Mouse (Mus musculus) heart, embryonic 15.5 days (tissue): ENCODE data around the gene Capn3. TPM values are rescaled to one million over a fixed set of nuclear protein-coding genes. Genes with fewer than 3 reads are reported as not detected.

Source experiments
- ATAC-seq: fragments of 200-750 bp; cut with Nextera tagmentation; replicated peaks from 2 replicates; pipeline ENCODE4 v1.8.0; 2017; ENCODE audit warnings: low read depth, moderate TSS enrichment; ENCODE audit not compliant: insufficient number of reproducible peaks, insufficient read depth, low FRiP score
- H3K27ac ChIP-seq: fragments of 300-500 bp; sonication (generic); 2 replicates; pipeline ENCODE4 v1.5.1; 2015; ENCODE audit warnings: mild to moderate bottlenecking, inconsistent platforms
- H3K27me3 ChIP-seq: fragments of 300-500 bp; sonication (generic); 2 replicates; pipeline ENCODE4 v1.6.1; 2015; ENCODE audit warnings: inconsistent platforms
- H3K36me3 ChIP-seq: fragments of 300-500 bp; sonication (generic); 2 replicates; pipeline ENCODE4 v1.6.1; 2015; ENCODE audit warnings: mild to moderate bottlenecking, inconsistent platforms
- H3K4me1 ChIP-seq: fragments of 300-500 bp; sonication (generic); replicated peaks from 2 replicates; pipeline ENCODE4 v1.6.1; 2015; ENCODE audit warnings: inconsistent platforms
- H3K4me2 ChIP-seq: fragments of 300-500 bp; sonication (generic); 2 replicates; pipeline ENCODE4 v1.6.1; 2015; ENCODE audit warnings: inconsistent platforms, mild to moderate bottlenecking, moderate library complexity
- H3K4me3 ChIP-seq: fragments of 300-500 bp; sonication (generic); 2 replicates; pipeline ENCODE4 v1.5.1; 2015; ENCODE audit warnings: mild to moderate bottlenecking, inconsistent platforms
- H3K9ac ChIP-seq: fragments of 300-500 bp; sonication (generic); 2 replicates; pipeline ENCODE4 v1.6.1; 2015; ENCODE audit warnings: mild to moderate bottlenecking, inconsistent platforms
- H3K9me3 ChIP-seq: fragments of 300-500 bp; sonication (generic); replicated peaks from 2 replicates; pipeline ENCODE4 v1.6.1; 2016; ENCODE audit warnings: inconsistent platforms
- WGBS: fragments of 180-500 bp; shearing (Covaris S2); methylation state at CpG from one replicate; pipeline ENCODE4 v1.1.7; 2015; ENCODE audit warnings: mixed read lengths; 5-methylcytosine and 5-hydroxymethylcytosine counted together
- polyA plus RNA-seq: library from polyadenylated mRNA; unstranded; fragments of >200 nt; fragmentation: Nextera tagmentation; extraction: Ambion mirVana; gene quantifications from 2 replicates; pipeline ENCODE4 v1.2.1, GENCODE M21; 2015

The Capn3 gene
- 3.0 and 3.7 TPM in 2 replicates for polyA plus RNA-seq

DNA sequence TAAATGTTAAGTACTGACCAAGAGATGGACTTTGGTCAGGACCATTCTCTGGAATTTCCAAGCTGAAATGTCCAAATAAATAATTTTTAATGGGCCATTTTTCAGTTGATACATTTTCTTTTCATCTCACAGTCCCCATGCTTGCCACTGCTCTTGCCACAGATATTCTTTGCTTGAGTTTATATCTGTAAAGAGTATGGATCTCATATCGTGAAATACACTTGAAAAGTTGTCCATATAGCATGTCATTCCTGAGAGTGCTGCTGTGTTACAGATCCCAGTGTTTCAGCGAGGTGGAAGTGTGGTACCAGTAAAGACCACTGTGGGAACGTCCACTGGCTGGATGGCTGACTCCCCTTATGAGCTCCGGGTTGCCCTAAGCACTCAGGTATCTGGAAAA, at the start of gene Capn3:
Gene Capn3, plus strand, starts transcription at position 301 of the 400 bp plus-strand sequence.
- no peak within 1 kb of the TSS for H3K4me3 ChIP-seq
- H3K9ac ChIP-seq: no peak within 1 kb of the TSS
- no peak within 1 kb of the TSS for H3K4me2 ChIP-seq
- H3K36me3 ChIP-seq: no peaks in the 10 kb centered on the region
- ATAC-seq: no peak
- no peak within 1 kb of the TSS for H3K27ac ChIP-seq
- no peaks in the 10 kb centered on the region for H3K27me3 ChIP-seq
- H3K9me3 ChIP-seq: no peaks in the 10 kb centered on the region
- no peaks in the 10 kb centered on the region for H3K4me1 ChIP-seq
- WGBS: 71% methylated on average over 4 of the region's 4 CpGs

DNA sequence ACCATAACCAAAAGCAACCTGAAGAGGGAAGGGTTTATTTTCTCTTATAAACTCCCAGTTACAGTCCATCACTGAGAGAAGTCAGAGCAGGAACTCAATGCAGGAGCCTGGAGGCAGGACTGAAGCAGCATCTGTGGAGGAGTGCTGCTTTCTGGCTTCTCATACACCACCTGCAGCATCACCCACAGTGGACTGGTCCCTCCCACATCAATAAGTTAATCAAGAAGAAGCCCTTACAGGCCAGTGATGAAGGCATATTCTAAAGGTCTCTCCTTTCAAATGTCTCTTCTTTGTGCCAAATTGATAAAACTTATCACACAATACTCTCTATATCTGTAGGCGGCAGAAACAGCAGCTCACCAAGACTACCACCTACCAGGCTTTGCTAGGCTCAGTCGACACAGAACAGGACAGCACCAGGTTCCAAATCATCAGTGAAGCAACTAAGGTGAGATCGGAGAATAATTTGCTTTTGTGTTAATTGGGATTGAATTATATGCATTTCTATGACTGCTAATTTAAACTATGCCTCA, 44.7 kb upstream of the Capn3 start:
- no peak overlapping the region for H3K9ac ChIP-seq

DNA sequence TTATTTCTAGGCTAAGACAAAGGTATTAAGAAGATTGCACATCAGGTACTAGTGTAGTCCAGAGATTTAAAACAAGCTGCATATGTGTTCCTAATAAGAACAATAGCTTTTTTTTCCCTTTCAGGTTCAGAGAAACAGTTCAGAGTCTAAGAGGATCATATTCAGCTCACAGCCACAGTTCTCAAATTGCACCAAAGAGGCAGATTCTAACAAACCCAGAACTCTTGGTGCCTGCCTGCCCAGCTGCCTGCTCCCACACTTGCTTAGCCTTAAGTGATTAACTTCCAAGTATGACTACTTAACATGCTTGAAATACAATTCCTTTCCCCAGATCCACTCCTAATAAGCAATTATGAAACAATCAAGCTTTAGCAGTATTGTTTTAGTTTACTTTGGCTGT, 41.7 kb upstream of the Capn3 start:
- no peaks in the 10 kb centered on the region for H3K27me3 ChIP-seq
- no peak overlapping the region for H3K27ac ChIP-seq
- no peaks in the 10 kb centered on the region for H3K4me1 ChIP-seq
- no peaks in the 10 kb centered on the region for H3K36me3 ChIP-seq
- no peak overlapping the region for H3K4me3 ChIP-seq
- no peak for ATAC-seq
- H3K9ac ChIP-seq: no peak overlapping the region
- H3K9me3 ChIP-seq: no peaks in the 10 kb centered on the region
- no peak overlapping the region for H3K4me2 ChIP-seq

More for the DNA sequence above, 44.7 kb upstream of the Capn3 start:
- 83% methylated on average over 3 of the region's 3 CpGs for WGBS
- Histone ChIP-seq H3K27me3 (no peaks in the 10 kb centered on the region), H3K4me2 (no peak overlapping the region), H3K4me1 (no peaks in the 10 kb centered on the region), H3K9me3 (no peaks in the 10 kb centered on the region), H3K4me3 (no peak overlapping the region), H3K36me3 (peaks cover 3% of the 10 kb centered on the region; the same call in 1 of the 2 replicates), H3K27ac (no peak overlapping the region)
- ATAC-seq: no peak

DNA sequence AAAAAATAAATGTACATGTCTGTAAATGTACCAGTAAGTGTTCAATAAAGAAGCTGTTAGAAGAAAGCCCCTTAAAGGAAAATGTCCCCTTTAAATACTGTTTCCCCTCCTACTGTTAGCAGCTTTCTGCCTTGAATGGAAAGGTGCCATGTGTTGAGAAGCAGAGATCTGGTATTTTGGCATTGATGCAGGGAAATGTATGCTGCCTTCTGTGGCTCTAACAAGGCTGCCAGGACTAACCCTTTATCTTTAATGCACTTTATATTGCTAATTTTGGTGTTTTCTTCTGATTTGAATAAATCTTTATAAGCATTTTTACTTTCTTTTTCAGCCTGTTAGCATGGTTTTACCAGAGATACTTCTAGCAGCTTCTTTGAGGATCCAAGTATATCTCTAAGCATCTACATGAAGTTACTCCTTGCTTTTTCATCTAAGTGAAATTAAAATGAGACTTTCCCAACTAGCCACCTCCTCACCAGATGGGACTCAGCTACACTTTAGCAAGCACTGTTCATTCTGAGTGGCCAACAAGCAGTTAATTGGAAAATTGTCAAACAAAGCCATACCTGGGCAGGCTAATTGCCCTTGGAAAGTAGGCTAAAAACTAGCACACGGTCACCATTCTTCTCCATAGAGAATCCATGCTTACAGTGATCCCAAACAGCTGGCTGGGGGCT, 40.9 kb upstream of the Capn3 start:
- Histone ChIP-seq H3K4me3 (no peak overlapping the region), H3K27ac (no peak overlapping the region), H3K9me3 (no peaks in the 10 kb centered on the region), H3K4me1 (no peaks in the 10 kb centered on the region), H3K27me3 (no peaks in the 10 kb centered on the region), H3K9ac (no peak overlapping the region), H3K36me3 (no peaks in the 10 kb centered on the region), H3K4me2 (no peak overlapping the region)
- ATAC-seq: no peak
- 63% methylated on average over 1 of the region's 1 CpGs for WGBS

DNA sequence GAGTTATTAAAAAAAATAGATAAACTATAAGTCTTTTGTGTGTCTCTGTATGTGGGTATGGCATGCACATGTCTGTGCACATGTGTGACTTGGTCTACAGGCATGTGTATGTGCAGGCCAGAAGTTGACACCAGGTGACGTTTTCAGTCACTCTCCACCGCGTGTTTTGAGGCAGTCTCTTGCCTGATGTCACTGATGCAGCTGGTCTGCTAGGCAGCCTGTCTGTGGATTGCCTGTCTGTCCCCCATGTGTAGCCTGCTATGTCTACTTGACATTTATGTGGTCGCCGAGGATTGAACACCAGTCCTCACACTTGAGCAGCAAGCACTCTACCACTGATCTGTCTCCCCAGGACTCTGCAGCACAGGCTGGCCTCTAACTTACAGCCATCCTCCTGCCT, 31.4 kb upstream of the Capn3 start:
- no peak for ATAC-seq
- Histone ChIP-seq H3K9me3 (no peaks in the 10 kb centered on the region), H3K9ac (no peak overlapping the region), H3K4me3 (no peak overlapping the region), H3K27ac (no peak overlapping the region), H3K36me3 (no peaks in the 10 kb centered on the region), H3K27me3 (no peaks in the 10 kb centered on the region), H3K4me1 (no peaks in the 10 kb centered on the region), H3K4me2 (no peak overlapping the region)
- WGBS: 68% methylated on average over 5 of the region's 5 CpGs

DNA sequence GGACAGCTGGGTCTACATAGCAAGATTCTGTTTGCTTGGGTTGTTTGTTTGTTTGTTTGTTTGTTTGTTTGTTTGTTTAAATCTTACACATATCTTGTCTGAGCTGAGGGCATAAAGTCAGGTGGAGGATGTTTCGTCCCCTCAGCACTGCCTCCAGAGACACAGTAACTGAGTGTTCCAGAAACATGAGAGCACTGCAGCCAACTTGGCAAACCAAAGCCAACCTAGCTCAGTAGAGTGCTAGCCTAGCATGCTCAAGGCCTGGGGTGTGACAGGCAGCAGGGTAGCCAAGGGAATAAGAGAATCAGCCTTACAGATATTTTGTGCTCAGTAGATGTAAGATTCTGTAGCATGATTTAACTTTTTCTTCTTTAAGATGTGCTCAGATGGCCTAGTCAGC, 11.3 kb upstream of the Capn3 start:
- no peak overlapping the region for H3K4me3 ChIP-seq
- WGBS: 80% methylated on average over 1 of the region's 1 CpGs
- H3K4me2 ChIP-seq: no peak overlapping the region
- H3K9me3 ChIP-seq: no peaks in the 10 kb centered on the region
- H3K9ac ChIP-seq: no peak overlapping the region
- H3K27me3 ChIP-seq: no peaks in the 10 kb centered on the region
- no peak for ATAC-seq
- no peaks in the 10 kb centered on the region for H3K4me1 ChIP-seq
- no peak overlapping the region for H3K27ac ChIP-seq
- H3K36me3 ChIP-seq: no peaks in the 10 kb centered on the region

DNA sequence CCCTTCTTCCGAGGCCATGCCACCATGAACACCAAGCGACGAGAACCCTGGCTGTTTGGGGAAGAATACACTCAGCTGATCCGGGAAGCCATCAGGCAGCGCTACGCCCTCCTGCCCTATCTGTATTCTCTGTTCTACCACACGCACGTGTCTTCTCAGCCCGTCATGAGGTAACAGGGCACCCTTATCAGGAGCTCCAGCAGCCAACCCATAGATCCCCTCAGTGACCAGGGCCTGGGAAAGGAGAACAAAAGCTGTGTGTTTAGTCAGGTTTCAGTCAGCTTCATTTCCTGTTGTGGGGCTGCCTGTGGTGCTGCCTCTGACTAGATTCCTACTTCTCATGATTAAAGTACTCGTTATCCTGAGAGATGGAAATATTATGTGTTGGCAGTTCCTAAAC, 9.4 kb upstream of the Capn3 start:
- Histone ChIP-seq H3K27ac (no peak overlapping the region), H3K9ac (no peak overlapping the region), H3K36me3 (no peaks in the 10 kb centered on the region), H3K4me2 (no peak overlapping the region), H3K4me1 (no peaks in the 10 kb centered on the region), H3K9me3 (no peaks in the 10 kb centered on the region), H3K4me3 (no peak overlapping the region), H3K27me3 (no peaks in the 10 kb centered on the region)
- WGBS: 52% methylated on average over 10 of the region's 10 CpGs
- 0 out of 2 replicates have a peak, but pooled peaks have one; percentile 27 for ATAC-seq

DNA sequence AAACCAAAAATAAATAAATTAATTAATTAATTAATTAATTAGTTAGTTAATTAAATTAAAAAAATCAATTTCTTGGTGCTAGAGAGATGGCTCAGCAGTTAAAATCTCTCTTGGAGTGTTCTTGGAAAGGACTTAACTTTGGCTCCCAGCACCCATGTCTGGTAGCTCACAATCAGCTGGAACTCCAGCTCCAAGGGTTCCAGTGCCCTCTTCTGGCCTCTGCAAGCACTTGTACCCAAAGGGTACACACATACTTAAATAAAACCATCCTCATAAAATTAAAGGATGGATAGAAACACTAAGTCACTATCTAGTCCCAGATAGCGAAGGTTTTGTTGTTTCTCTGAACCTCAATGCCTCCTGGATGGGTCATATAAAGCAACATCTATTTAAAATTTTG, 8.5 kb upstream of the Capn3 start:
- no peaks in the 10 kb centered on the region for H3K27me3 ChIP-seq
- no peaks in the 10 kb centered on the region for H3K4me1 ChIP-seq
- H3K4me3 ChIP-seq: no peak overlapping the region
- WGBS: 95% methylated on average over 1 of the region's 1 CpGs
- no peak overlapping the region for H3K27ac ChIP-seq
- H3K9me3 ChIP-seq: no peaks in the 10 kb centered on the region
- no peak overlapping the region for H3K4me2 ChIP-seq
- H3K36me3 ChIP-seq: no peaks in the 10 kb centered on the region
- no peak overlapping the region for H3K9ac ChIP-seq
- ATAC-seq: no peak

DNA sequence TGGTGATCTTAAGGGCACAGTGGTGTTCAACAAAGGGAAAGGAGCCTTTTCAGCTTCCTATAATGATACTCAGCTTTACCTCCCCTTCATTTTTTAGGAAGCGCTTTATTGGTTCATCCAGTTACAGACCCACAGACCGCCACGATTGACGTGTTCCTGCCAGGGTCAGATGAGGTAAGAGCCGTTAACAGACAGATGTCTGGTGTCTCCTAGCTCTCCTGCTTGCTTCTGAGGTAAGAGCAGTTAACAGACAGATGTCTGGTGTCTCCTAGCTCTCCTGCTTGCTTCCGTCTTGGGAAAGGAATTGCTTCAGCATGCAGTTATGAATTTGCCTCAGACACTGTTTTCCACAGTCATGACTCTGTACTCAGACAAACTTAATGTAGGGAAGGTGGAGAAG, 5.1 kb upstream of the Capn3 start:
- no peaks in the 10 kb centered on the region for H3K27me3 ChIP-seq
- no peaks in the 10 kb centered on the region for H3K36me3 ChIP-seq
- no peak overlapping the region for H3K4me3 ChIP-seq
- no peak for ATAC-seq
- no peak overlapping the region for H3K27ac ChIP-seq
- no peaks in the 10 kb centered on the region for H3K9me3 ChIP-seq
- no peaks in the 10 kb centered on the region for H3K4me1 ChIP-seq
- no peak overlapping the region for H3K4me2 ChIP-seq
- WGBS: 57% methylated on average over 6 of the region's 6 CpGs
- no peak overlapping the region for H3K9ac ChIP-seq

DNA sequence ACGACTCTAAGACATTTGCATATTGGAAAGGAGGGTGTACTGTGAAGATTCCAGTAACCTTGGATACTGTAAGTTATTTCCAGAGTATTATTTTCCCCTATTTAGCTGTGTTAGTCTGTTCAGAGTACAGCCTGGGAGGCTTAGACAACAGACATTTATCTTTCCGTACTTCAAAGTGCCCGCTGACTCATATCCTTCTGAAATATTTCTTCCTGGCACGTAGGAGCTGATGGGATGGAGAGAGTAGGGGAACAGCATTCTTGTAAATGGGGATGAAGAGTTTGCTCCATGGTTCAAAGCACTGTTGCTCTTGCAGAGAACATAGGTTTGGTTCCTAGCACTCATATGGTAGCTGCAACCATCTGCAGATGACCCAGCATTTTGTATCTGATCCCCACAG, 3.2 kb upstream of the Capn3 start:
- WGBS: 65% methylated on average over 4 of the region's 4 CpGs
- H3K9ac ChIP-seq: no peak overlapping the region
- no peaks in the 10 kb centered on the region for H3K4me1 ChIP-seq
- no peak overlapping the region for H3K4me3 ChIP-seq
- ATAC-seq: no peak
- no peaks in the 10 kb centered on the region for H3K36me3 ChIP-seq
- no peaks in the 10 kb centered on the region for H3K27me3 ChIP-seq
- H3K4me2 ChIP-seq: no peak overlapping the region
- no peaks in the 10 kb centered on the region for H3K9me3 ChIP-seq
- H3K27ac ChIP-seq: no peak overlapping the region

DNA sequence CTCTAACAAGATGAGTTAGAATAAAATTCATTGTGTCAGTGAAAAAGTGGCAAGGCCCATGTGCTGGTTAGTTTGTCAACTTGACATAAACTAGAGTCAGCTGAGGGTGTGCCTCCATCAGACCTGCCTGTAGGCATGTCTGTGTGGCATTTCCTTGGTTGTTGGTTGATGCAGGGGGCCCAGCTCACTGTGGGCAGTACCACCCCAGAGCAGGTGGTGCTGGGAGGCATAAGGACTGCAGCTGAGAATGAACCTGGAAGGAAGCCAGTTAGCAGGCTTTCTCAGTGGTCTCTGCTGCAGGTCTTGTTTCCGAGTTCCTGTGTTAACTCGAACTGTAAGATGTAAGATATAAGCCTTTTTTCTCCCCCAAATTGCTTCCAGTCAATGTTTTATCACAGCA, 832 bp upstream of the Capn3 start:
- no peak for ATAC-seq
- no peak overlapping the region for H3K4me2 ChIP-seq
- no peak overlapping the region for H3K4me3 ChIP-seq
- H3K9me3 ChIP-seq: no peaks in the 10 kb centered on the region
- no peak overlapping the region for H3K27ac ChIP-seq
- H3K4me1 ChIP-seq: no peaks in the 10 kb centered on the region
- no peak overlapping the region for H3K9ac ChIP-seq
- no peaks in the 10 kb centered on the region for H3K27me3 ChIP-seq
- H3K36me3 ChIP-seq: no peaks in the 10 kb centered on the region
- 72% methylated on average over 2 of the region's 2 CpGs for WGBS

DNA sequence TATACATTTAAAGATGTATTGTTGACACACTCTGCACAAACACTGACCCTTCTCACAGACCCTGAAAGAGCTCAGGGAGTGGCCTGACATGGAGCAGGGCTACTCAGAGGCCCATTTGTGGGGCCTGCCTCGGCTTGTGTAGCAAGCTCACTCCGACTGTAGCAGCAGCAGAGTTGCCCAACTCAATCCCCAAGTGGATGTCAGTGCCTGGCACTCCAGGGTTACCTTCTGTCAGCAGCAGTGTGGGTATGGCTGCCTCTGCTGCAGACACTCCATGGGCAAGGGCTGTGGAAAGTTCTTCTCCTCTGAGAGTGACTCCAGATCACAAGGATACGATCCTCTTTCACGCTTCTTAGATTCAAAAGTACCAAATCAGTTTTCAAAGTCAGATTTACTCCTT, 4.4 kb downstream of the Capn3 start:
- Histone ChIP-seq H3K9me3 (no peaks in the 10 kb centered on the region), H3K36me3 (no peaks in the 10 kb centered on the region), H3K27me3 (no peaks in the 10 kb centered on the region), H3K4me1 (peaks cover 14% of the 10 kb centered on the region), H3K4me3 (no peak overlapping the region), H3K9ac (no peak overlapping the region), H3K4me2 (no peak overlapping the region), H3K27ac (no peak overlapping the region)
- 79% methylated on average over 4 of the region's 4 CpGs for WGBS
- ATAC-seq: no peak
